Mouse (Mus musculus): Measurements from ENCODE around the gene Gm13090. TPM values are rescaled to one million over a fixed set of nuclear protein-coding genes. Genes with fewer than 3 reads are reported as not detected.

Gene Gm13090
- total RNA-seq, 1 experiment from 2014 or later: not detected

DNA sequence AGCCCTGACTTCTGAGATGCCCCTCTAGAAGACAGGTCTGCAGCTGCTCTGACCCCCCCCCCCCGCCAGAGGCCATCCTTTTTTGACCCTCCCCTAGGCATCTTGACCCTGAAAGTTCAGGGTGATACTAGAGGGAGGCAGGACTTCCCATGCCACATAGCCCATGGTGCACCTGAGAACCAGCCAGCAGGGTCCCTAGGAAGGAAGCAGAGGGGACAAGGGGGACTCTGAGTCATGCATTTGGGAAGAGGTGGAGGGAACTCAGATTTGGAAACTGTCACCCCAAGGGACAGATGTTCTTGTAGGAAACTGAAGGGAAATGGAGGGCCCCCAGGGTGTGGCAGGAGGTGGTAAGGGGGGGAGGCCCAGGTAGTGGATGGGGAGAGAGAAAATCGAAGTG, 49.2 kb downstream of the Gm13090 start:
- DNase-seq: no peak

DNA sequence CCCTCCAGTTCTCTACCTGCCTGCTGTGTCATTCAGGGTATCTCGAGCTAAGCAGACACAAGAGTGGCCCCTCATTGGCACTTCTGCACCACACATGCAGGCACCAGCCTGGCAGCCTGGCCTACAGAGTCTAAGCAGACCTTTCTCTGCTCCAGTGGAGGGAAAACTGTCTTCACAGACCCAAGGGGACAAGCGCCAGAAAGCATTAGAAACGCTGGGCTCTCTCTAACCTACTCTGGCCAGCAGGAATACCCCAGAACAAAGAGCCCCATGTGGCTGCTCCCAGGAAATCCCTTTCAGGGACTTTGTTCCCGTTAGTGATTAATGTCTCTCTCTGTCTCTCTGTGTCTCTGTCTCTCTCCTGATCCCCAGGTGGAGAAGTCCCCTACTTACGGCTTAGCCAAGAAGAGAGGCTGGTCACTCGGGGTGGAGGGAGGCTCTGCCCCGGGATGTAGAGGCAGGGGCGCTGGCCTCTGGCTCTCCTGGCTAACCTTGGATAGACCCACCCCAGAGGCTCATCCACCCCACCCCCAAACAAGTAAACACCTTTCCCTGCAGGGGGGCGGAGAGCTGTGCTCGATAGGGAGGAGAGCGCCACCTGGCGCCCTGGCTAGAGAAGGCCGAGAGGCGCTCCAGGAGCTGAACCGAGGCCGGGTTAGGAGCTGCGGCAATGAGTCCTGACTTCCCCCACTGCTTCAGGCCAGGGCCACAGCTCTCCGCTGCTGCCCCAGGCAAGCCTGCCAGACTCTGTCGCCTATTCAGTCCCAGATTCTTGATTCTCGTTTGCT, 49.9 kb downstream of the Gm13090 start:
- DNase-seq: peak; percentile 88

DNA sequence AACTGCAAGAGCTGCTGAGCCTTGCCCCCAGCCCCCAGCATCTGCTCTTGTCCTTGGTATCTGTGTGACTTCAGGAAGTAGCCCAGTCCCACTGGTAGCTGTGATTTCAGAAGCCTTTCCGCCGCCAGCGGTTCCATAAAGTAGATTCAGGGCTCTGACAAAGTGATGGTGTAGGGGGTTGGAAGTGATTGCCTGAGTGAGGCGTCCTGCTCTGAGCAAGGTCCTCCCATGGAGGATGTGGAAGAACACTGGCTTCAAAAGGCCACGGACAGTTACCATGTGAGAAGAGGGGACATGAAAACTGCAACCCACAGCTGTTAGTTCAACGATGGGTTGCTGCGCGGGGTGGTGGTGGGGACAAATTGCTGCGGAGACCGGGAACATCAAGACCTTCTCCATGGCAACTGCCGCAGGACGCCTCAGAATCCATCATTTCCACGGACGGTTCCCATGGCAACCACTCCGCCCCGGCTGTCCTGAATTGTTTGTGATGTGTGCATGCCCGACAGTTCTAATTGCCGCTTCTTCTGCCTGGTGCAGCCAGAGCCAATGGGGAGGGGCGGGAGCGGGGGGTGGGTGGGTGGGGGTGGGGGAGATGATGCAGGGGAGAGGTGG, 51.1 kb downstream of the Gm13090 start:
- DNase-seq: peak; percentile 64

Other genes starting within 250 kb of the Gm13090 start
- 56.6 and 115 TPM in 2 replicates for gene Errfi1, start 235.7 kb upstream of the Gm13090 start, total RNA-seq (2021)
- 251 and 259 TPM in 2 replicates for gene Park7, start 175.1 kb upstream of the Gm13090 start, total RNA-seq (2021)
- 0.15 and 0.60 TPM in 2 replicates for gene Tnfrsf9, start 175.0 kb upstream of the Gm13090 start, total RNA-seq (2021)
- not detected in 2 replicates for gene Uts2, start 92.5 kb upstream of the Gm13090 start, total RNA-seq (2021)
- gene Per3, start 44.9 kb upstream of the Gm13090 start, total RNA-seq (2021): 22.3 and 24.3 TPM in 2 replicates
- gene Vamp3, start 31.6 kb upstream of the Gm13090 start, total RNA-seq (2021): 83.9 and 85.7 TPM in 2 replicates

All from adrenal gland, postnatal 14 days (tissue).